Mouse (Mus musculus) erythroblast, embryonic 14.5 days (primary cell): Measurements from ENCODE around the gene Gm42417.
"Not testable (repeated sequence)": the region's sequence is repeated elsewhere in the genome, so short reads cannot be mapped to it uniquely, and the experiment has no call there.

Source experiments
- GATA1 ChIP-seq: IDR thresholded peaks from 2 replicates; pipeline ENCODE4 v1.6.1; 2012; ENCODE audit warnings: low read length, inconsistent platforms, mixed read lengths
- TAL1 ChIP-seq: IDR thresholded peaks from 3 replicates; pipeline ENCODE4 v1.6.1; 2012; ENCODE audit warnings: low read length, inconsistent platforms, mixed read lengths

DNA sequence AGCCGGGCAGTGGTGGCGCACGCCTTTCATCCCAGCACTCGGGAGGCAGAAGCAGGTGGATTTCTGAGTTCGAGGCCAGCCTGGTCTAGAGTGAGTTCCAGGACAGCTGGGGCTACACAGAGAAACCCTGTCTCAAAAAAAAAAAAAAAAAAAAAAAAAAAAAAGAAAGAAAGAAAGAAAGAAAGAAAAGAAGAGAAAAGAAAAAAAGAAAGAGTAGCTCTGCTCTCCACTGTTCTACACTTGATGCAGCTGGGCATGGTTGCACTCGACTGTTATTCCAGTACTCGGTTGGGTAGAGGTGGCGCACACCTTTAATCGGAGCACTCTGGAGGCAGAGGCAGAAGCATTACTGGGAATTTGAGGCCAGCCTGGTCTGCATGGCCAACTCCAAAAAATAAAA is 2.4 kb downstream of the Gm42417 start, which contains the start of gene Ankrd23:
- TF ChIP-seq TAL1, GATA1: not testable (repeated sequence)
